Mouse (Mus musculus) heart, embryonic 16.5 days (tissue): ENCODE results near the gene Muc20. TPM values are rescaled to one million over a fixed set of nuclear protein-coding genes. Genes with fewer than 3 reads are reported as not detected.

ENCODE experiments used
- ATAC-seq: fragments of 200-750 bp; cut with Nextera tagmentation; replicated peaks from 2 replicates; pipeline ENCODE4 v1.8.0; 2017; ENCODE audit warnings: moderate number of reproducible peaks; ENCODE audit not compliant: insufficient read depth, low FRiP score; ENCODE audit errors: extremely low read depth
- H3K27ac ChIP-seq: fragments of 300-500 bp; sonication (generic); 2 replicates; pipeline ENCODE4 v1.5.1; 2014; ENCODE audit warnings: mild to moderate bottlenecking, low read length, control low read depth, moderate library complexity
- H3K27me3 ChIP-seq: fragments of 300-500 bp; sonication (generic); 2 replicates; pipeline ENCODE4 v1.6.1; 2014; ENCODE audit warnings: low read length, mixed read lengths; ENCODE audit not compliant: control insufficient read depth, insufficient read depth
- H3K36me3 ChIP-seq: fragments of 300-500 bp; sonication (generic); 2 replicates; pipeline ENCODE4 v1.6.1; 2014; ENCODE audit not compliant: control insufficient read depth, insufficient read depth
- H3K4me1 ChIP-seq: fragments of 300-500 bp; sonication (generic); 2 replicates; pipeline ENCODE4 v1.6.1; 2014; ENCODE audit warnings: low read length, mixed read lengths; ENCODE audit not compliant: control insufficient read depth, insufficient read depth
- H3K4me2 ChIP-seq: fragments of 300-500 bp; sonication (generic); 2 replicates; pipeline ENCODE4 v1.6.1; 2014; ENCODE audit warnings: low read depth, mild to moderate bottlenecking, control low read depth, low read length
- H3K4me3 ChIP-seq: fragments of 300-500 bp; sonication (generic); 2 replicates; pipeline ENCODE4 v1.5.1; 2014; ENCODE audit warnings: mild to moderate bottlenecking, control low read depth, low read length
- H3K9ac ChIP-seq: fragments of 300-500 bp; sonication (generic); 2 replicates; pipeline ENCODE4 v1.6.1; 2014; ENCODE audit warnings: low read length, control low read depth
- H3K9me3 ChIP-seq: fragments of 300-500 bp; sonication (generic); replicated peaks from 2 replicates; pipeline ENCODE4 v1.6.1; 2016; ENCODE audit warnings: low read length; ENCODE audit not compliant: control insufficient read depth
- WGBS: fragments of 180-500 bp; shearing (Covaris S2); extraction: QIAGEN DNeasy Blood & Tissue Kit; methylation state at CpG from one replicate; pipeline ENCODE4 v1.1.7; 2014; 5-methylcytosine and 5-hydroxymethylcytosine counted together
- polyA plus RNA-seq: library from polyadenylated mRNA; unstranded; fragments of >200 nt; fragmentation: Nextera tagmentation; extraction: Ambion mirVana; gene quantifications from 2 replicates; pipeline ENCODE4 v1.2.1, GENCODE M21; 2015

The Muc20 gene
- polyA plus RNA-seq, 1 experiment from 2014 or later, result 0.16 TPM

- Histone ChIP-seq H3K4me2 (no peak overlapping the region), H3K27me3 (no peaks in the 10 kb centered on the region), H3K9me3 (no peaks in the 10 kb centered on the region), H3K4me3 (no peak overlapping the region), H3K36me3 (no peaks in the 10 kb centered on the region), H3K9ac (no peak overlapping the region), H3K27ac (no peak overlapping the region), H3K4me1 (0 out of 2 replicates have a peak, but pooled peaks cover 3% of the 10 kb centered on the region)
- 52% methylated on average over 5 of the region's 5 CpGs for WGBS
- ATAC-seq, result no peak
These were observed 13.7 kb downstream of the Muc20 start for GRCm38 (mm10) chr16:32783324-32784062.

DNA sequence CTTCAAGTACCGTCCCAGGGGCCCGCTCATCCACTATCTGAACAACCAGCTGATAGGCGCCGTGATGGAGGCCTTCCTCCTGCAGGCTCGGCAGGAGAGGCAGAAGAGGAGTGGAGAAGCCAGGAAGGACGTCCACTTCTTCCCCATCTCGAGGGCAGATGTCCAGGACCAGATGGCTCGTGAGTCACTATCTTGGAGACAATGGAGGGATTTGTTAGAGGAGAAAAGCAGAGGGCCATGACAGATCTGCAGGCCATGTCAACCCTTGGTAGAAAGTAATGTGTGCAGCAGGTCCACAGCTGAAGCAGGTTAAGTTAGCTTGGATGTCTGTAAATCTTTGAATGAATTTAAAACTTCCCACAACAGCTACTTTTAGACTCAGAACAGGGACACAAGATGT, 18.3 kb downstream of the Muc20 start:
- Histone ChIP-seq H3K4me2 (no peak overlapping the region), H3K9me3 (no peaks in the 10 kb centered on the region)
- ATAC-seq, result no peak

GRCm38 (mm10) chr16:32776676-32777075, 20.6 kb downstream of the Muc20 start:
- no peak overlapping the region for H3K4me2 ChIP-seq
- H3K27me3 ChIP-seq, result peaks cover 6% of the 10 kb centered on the region; the same call in 1 of the 2 replicates
- no peak overlapping the region for H3K4me3 ChIP-seq
- ATAC-seq, result no peak
- no peaks in the 10 kb centered on the region for H3K36me3 ChIP-seq
- no peak overlapping the region for H3K27ac ChIP-seq
- no peaks in the 10 kb centered on the region for H3K9me3 ChIP-seq
- no peak overlapping the region for H3K9ac ChIP-seq
- 77% methylated on average over 10 of the region's 10 CpGs for WGBS
- H3K4me1 ChIP-seq, result 0 out of 2 replicates have a peak, but pooled peaks cover 3% of the 10 kb centered on the region

More for the DNA sequence above, 18.3 kb downstream of the Muc20 start:
- 25% methylated on average over 8 of the region's 8 CpGs for WGBS
- H3K4me3 ChIP-seq, result no peak overlapping the region
- peaks cover 6% of the 10 kb centered on the region; the same call in 1 of the 2 replicates for H3K27me3 ChIP-seq
- H3K4me1 ChIP-seq, result 0 out of 2 replicates have a peak, but pooled peaks cover 3% of the 10 kb centered on the region
- no peak overlapping the region for H3K27ac ChIP-seq
- no peak overlapping the region for H3K9ac ChIP-seq
- H3K36me3 ChIP-seq, result no peaks in the 10 kb centered on the region

DNA sequence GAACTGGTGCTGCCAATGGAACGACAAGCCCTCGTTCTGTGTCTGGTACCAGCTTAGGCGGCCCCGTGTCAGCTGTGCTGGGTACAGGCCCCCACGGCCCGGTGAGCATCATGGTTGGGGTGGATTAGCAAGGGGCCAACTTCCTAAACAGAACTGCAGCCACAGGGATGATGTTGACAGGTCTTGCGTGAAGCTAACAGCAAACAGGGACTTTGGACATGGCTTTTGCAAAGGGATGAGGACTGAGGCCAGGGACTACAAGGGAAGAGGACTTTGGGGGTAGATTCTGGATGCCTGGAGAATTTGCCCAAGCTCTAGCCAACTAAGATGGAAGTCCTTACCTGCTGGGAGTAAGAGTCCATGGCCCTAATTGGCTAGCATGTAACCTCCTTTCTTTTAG, 30.3 kb downstream of the Muc20 start:
- no peaks in the 10 kb centered on the region for H3K36me3 ChIP-seq
- no peak overlapping the region for H3K4me2 ChIP-seq
- H3K27ac ChIP-seq, result no peak overlapping the region
- no peaks in the 10 kb centered on the region for H3K4me1 ChIP-seq
- H3K9me3 ChIP-seq, result no peaks in the 10 kb centered on the region
- no peak overlapping the region for H3K4me3 ChIP-seq
- no peaks in the 10 kb centered on the region for H3K27me3 ChIP-seq
- no peak overlapping the region for H3K9ac ChIP-seq
- no peak for ATAC-seq
- WGBS, result 93% methylated on average over 7 of the region's 7 CpGs

- no peak overlapping the region for H3K4me3 ChIP-seq
- H3K27me3 ChIP-seq, result no peaks in the 10 kb centered on the region
- ATAC-seq, result no peak
- no peaks in the 10 kb centered on the region for H3K4me1 ChIP-seq
- no peak overlapping the region for H3K27ac ChIP-seq
- H3K9ac ChIP-seq, result no peak overlapping the region
- H3K36me3 ChIP-seq, result no peaks in the 10 kb centered on the region
- no peaks in the 10 kb centered on the region for H3K9me3 ChIP-seq
- 66% methylated on average over 6 of the region's 6 CpGs for WGBS
- H3K4me2 ChIP-seq, result no peak overlapping the region
These were observed 32.3 kb downstream of the Muc20 start for GRCm38 (mm10) chr16:32764961-32765360.

DNA sequence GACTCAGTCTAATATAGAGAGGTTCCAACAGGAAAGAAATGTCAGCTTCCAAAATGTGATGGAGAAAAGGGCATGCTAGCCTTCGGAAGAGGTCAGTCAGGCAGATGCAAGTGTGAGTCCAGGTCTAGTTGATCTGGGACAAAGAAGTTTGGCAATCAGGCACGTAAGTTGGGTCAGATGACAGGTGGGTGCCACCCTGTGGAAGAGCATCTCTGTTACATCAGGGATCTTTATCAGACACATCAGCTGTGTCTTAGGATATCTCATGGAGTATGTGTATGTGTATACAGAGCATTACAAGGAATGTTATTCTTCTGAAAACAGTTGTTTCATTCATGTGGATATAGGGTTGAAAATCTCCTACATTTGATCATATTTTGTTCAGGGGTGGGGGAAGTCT, 32.7 kb downstream of the Muc20 start:
- Histone ChIP-seq H3K4me1 (no peaks in the 10 kb centered on the region), H3K27me3 (no peaks in the 10 kb centered on the region), H3K4me3 (no peak overlapping the region), H3K27ac (no peak overlapping the region), H3K9ac (no peak overlapping the region), H3K9me3 (no peaks in the 10 kb centered on the region), H3K36me3 (no peaks in the 10 kb centered on the region), H3K4me2 (no peak overlapping the region)
- ATAC-seq, result no peak
- WGBS, result 78% methylated on average over 2 of the region's 2 CpGs

DNA sequence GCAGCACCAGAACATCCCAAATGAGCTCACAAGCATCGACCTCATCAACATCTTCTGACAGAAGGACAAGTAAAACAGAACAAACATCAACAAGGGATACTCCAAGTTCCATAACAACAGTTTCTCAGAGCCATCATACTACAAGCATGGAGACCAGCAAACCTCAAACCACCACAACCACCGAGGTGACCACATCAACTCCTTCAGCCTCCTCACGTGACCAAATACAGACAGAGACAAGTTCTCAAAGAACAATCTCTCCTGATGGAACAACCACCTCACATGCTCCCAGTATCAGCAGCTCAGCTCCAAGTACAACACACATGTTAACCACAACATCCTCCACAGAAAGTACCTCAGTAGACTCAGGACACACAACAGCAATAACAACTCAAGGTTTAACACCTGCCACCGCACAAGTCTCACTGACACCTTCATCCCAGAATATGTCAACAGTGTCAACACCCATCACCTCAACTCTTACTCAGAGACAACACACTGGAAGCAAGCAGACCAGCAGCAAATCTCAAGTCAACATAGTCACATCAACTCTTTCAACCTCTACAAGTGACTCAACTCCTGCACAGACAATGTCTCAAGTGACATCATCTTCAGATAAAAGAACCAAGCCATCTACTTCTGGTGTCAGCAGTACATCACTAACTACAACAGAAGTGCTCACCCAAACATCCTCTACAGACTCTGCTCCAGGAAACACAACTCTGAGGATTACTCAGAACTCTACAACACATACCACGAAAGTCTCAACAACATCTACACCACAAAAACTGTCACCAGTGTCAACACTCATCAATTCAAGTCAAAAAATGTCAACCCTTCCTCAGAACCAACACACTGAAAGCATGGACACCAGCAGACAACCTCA, 46.8 kb downstream of the Muc20 start:
- H3K9ac ChIP-seq, result no peak overlapping the region
- H3K4me2 ChIP-seq, result no peak overlapping the region
- no peaks in the 10 kb centered on the region for H3K4me1 ChIP-seq
- no peak overlapping the region for H3K27ac ChIP-seq
- H3K27me3 ChIP-seq, result no peaks in the 10 kb centered on the region
- no peaks in the 10 kb centered on the region for H3K9me3 ChIP-seq
- H3K4me3 ChIP-seq, result no peak overlapping the region
- 73% methylated on average over 5 of the region's 5 CpGs for WGBS
- ATAC-seq, result no peak
- H3K36me3 ChIP-seq, result no peaks in the 10 kb centered on the region

DNA sequence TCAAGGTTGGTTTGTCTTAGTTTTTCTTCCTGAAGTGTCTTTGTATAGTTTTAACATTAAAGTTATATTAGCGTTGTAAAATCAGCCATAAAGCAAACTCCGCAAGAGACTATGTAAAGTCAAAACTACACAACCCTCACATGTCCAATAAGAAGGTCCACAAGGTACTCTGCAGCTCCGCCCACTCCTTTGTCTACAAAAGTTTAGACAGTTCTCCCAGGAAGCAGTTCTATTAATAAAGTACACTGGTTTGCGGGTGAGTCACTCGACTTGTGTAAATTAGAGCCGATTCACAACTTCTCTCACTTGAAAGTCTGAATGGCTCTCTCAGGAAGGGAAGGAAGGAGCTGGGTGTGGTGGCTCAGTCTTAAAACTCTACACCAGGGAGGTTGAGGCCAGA, 51.4 kb downstream of the Muc20 start:
- Histone ChIP-seq H3K9ac (no peak overlapping the region), H3K4me2 (no peak overlapping the region), H3K27ac (no peak overlapping the region), H3K9me3 (no peaks in the 10 kb centered on the region), H3K4me1 (no peaks in the 10 kb centered on the region), H3K27me3 (no peaks in the 10 kb centered on the region), H3K36me3 (no peaks in the 10 kb centered on the region), H3K4me3 (no peak overlapping the region)
- WGBS, result 64% methylated on average over 6 of the region's 6 CpGs
- no peak for ATAC-seq

- H3K9ac ChIP-seq, result no peak overlapping the region
- H3K4me2 ChIP-seq, result no peak overlapping the region
- 73% methylated on average over 2 of the region's 2 CpGs for WGBS
- no peak overlapping the region for H3K4me3 ChIP-seq
- H3K27ac ChIP-seq, result no peak overlapping the region
- no peaks in the 10 kb centered on the region for H3K36me3 ChIP-seq
- H3K27me3 ChIP-seq, result no peaks in the 10 kb centered on the region
- H3K9me3 ChIP-seq, result no peaks in the 10 kb centered on the region
- no peak for ATAC-seq
- H3K4me1 ChIP-seq, result no peaks in the 10 kb centered on the region
These were observed 54.5 kb downstream of the Muc20 start for GRCm38 (mm10) chr16:32742712-32743111.
